Mouse (Mus musculus) thymus, adult 2 months (tissue): Measurements from ENCODE around the gene Gm5414.

Source experiments
- CTCF ChIP-seq: fragments of 200-500 bp; IDR thresholded peaks from 2 replicates; pipeline ENCODE4 v1.5.1; 2012; ENCODE audit warnings: mild to moderate bottlenecking, control low read depth, low read length, moderate library complexity, borderline replicate concordance; ENCODE audit not compliant: control insufficient read depth, poor library complexity, insufficient read depth; ENCODE audit errors: extremely low read depth
- POLR2A ChIP-seq: fragments of 200-500 bp; IDR thresholded peaks from 2 replicates; pipeline ENCODE4 v1.6.1; 2012; ENCODE audit warnings: mild to moderate bottlenecking, low read length, control low read depth, moderate library complexity; ENCODE audit not compliant: control insufficient read depth, poor library complexity, insufficient read depth; ENCODE audit errors: extremely low read depth

GRCm38 (mm10) chr15:101588216-101588615 is 39.8 kb downstream of the Gm5414 start:
- TF ChIP-seq POLR2A (no peak), CTCF (no peak)
